Mouse (Mus musculus): Measurements from ENCODE around the gene Dnaic1. TPM values are rescaled to one million over a fixed set of nuclear protein-coding genes. Genes with fewer than 3 reads are reported as not detected.

The Dnaic1 gene
- polyA plus RNA-seq, 1 experiment, result not detected

Other genes starting within 250 kb of the Dnaic1 start
- not detected in 2 replicates for gene Ubap1, start 220.8 kb upstream of the Dnaic1 start, polyA plus RNA-seq (2012; ENCODE audit: insufficient read depth, insufficient read length, low replicate concordance, missing spikeins)
- gene Kif24, start 104.9 kb upstream of the Dnaic1 start, polyA plus RNA-seq (2012; ENCODE audit: insufficient read depth, insufficient read length, low replicate concordance, missing spikeins), result not detected in 2 replicates
- gene Nudt2, start 104.6 kb upstream of the Dnaic1 start, polyA plus RNA-seq (2012; ENCODE audit: insufficient read depth, insufficient read length, low replicate concordance, missing spikeins), result not detected in 2 replicates
- gene AI464131, start 66.7 kb upstream of the Dnaic1 start, polyA plus RNA-seq (2012; ENCODE audit: insufficient read depth, insufficient read length, low replicate concordance, missing spikeins), result not detected in 2 replicates
- gene 1110017D15Rik, start 52.4 kb upstream of the Dnaic1 start, polyA plus RNA-seq (2012; ENCODE audit: insufficient read depth, insufficient read length, low replicate concordance, missing spikeins), result not detected in 2 replicates
- gene Fam219a, start 237 bp upstream of the Dnaic1 start, polyA plus RNA-seq (2012; ENCODE audit: insufficient read depth, insufficient read length, low replicate concordance, missing spikeins), result not detected in 2 replicates
- not detected in 2 replicates for gene Enho, start 70.5 kb downstream of the Dnaic1 start, polyA plus RNA-seq (2012; ENCODE audit: insufficient read depth, insufficient read length, low replicate concordance, missing spikeins)
- not detected in 2 replicates for gene Cntfr, start 127.3 kb downstream of the Dnaic1 start, polyA plus RNA-seq (2012; ENCODE audit: insufficient read depth, insufficient read length, low replicate concordance, missing spikeins)
- not detected in 2 replicates for gene Il11ra1, start 130.2 kb downstream of the Dnaic1 start, polyA plus RNA-seq (2012; ENCODE audit: insufficient read depth, insufficient read length, low replicate concordance, missing spikeins)
- gene Rpp25l, start 143.8 kb downstream of the Dnaic1 start, polyA plus RNA-seq (2012; ENCODE audit: insufficient read depth, insufficient read length, low replicate concordance, missing spikeins), result not detected in 2 replicates
- not detected in 2 replicates for gene Dctn3, start 153.4 kb downstream of the Dnaic1 start, polyA plus RNA-seq (2012; ENCODE audit: insufficient read depth, insufficient read length, low replicate concordance, missing spikeins)
- not detected in 2 replicates for gene Arid3c, start 161.4 kb downstream of the Dnaic1 start, polyA plus RNA-seq (2012; ENCODE audit: insufficient read depth, insufficient read length, low replicate concordance, missing spikeins)
- gene Galt, start 185.5 kb downstream of the Dnaic1 start, polyA plus RNA-seq (2012; ENCODE audit: insufficient read depth, insufficient read length, low replicate concordance, missing spikeins), result not detected in 2 replicates
- not detected in 2 replicates for gene Sigmar1, start 186.4 kb downstream of the Dnaic1 start, polyA plus RNA-seq (2012; ENCODE audit: insufficient read depth, insufficient read length, low replicate concordance, missing spikeins)
- not detected in 2 replicates for gene Ccl27a, start 204.5 kb downstream of the Dnaic1 start, polyA plus RNA-seq (2012; ENCODE audit: insufficient read depth, insufficient read length, low replicate concordance, missing spikeins)